Mouse (Mus musculus) ES-Bruce4 (cell line): Measurements from ENCODE around the gene Sh3tc1. TPM values are rescaled to one million over a fixed set of nuclear protein-coding genes. Genes with fewer than 3 reads are reported as not detected.

ENCODE experiments used
- H3K27ac ChIP-seq: 2 replicates; pipeline ENCODE4 v1.5.1; 2012; ENCODE audit warnings: low read length, inconsistent platforms; ENCODE audit not compliant: insufficient read depth
- H3K27me3 ChIP-seq: 2 replicates; pipeline ENCODE4 v1.6.1; 2012; ENCODE audit warnings: mild to moderate bottlenecking, low read length, inconsistent platforms; ENCODE audit not compliant: control insufficient read depth, poor library complexity, insufficient read depth, severe bottlenecking
- H3K36me3 ChIP-seq: 2 replicates; pipeline ENCODE4 v1.6.1; 2012; ENCODE audit warnings: inconsistent platforms, mild to moderate bottlenecking, low read length, moderate library complexity; ENCODE audit not compliant: control insufficient read depth, poor library complexity, insufficient read depth, severe bottlenecking
- H3K4me1 ChIP-seq: one replicate; pipeline ENCODE4 v1.8.1; 2011; ENCODE audit warnings: low read length; ENCODE audit not compliant: control insufficient read depth, insufficient read depth
- H3K4me3 ChIP-seq: 2 replicates; pipeline ENCODE4 v1.5.1; 2011; ENCODE audit warnings: low read depth, mild to moderate bottlenecking, low read length
- H3K9ac ChIP-seq: 2 replicates; pipeline ENCODE4 v1.6.1; 2012; ENCODE audit warnings: low read depth, mild to moderate bottlenecking, inconsistent platforms; ENCODE audit not compliant: poor library complexity, severe bottlenecking
- H3K9me3 ChIP-seq: replicated peaks from 2 replicates; pipeline ENCODE4 v1.6.1; 2012; ENCODE audit warnings: mild to moderate bottlenecking, low read length, inconsistent platforms; ENCODE audit not compliant: control insufficient read depth, poor library complexity, insufficient read depth, severe bottlenecking
- CTCF ChIP-seq: IDR thresholded peaks from one replicate; pipeline ENCODE4 v1.8.1; 2011; ENCODE audit warnings: low read depth, low read length
- EP300 ChIP-seq: IDR thresholded peaks from 2 replicates; pipeline ENCODE4 v1.6.1; 2011; ENCODE audit warnings: low read depth, low read length; ENCODE audit not compliant: insufficient read depth
- POLR2A ChIP-seq: IDR thresholded peaks from one replicate; pipeline ENCODE4 v1.8.1; 2011; ENCODE audit warnings: low read length; ENCODE audit not compliant: insufficient read depth
- polyA plus RNA-seq: library from polyadenylated mRNA; stranded (reverse); fragments of >200 nt; gene quantifications from 2 replicates; pipeline ENCODE4 v1.2.4, GENCODE M21; 2011; ENCODE audit warnings: low read depth; ENCODE audit not compliant: missing spikeins, insufficient read depth, insufficient read length

The Sh3tc1 gene
- polyA plus RNA-seq, 1 experiment: 3.6 TPM

GRCm38 (mm10) chr5:35690485-35691165 is 49.2 kb downstream of the Sh3tc1 start:
- no peaks in the 10 kb centered on the region for H3K27me3 ChIP-seq
- H3K4me3 ChIP-seq: no peak overlapping the region
- no peak overlapping the region for H3K27ac ChIP-seq
- no peaks in the 10 kb centered on the region for H3K4me1 ChIP-seq
- H3K9ac ChIP-seq: no peak overlapping the region
- H3K36me3 ChIP-seq: no peaks in the 10 kb centered on the region
- TF ChIP-seq EP300: no peak
- TF ChIP-seq CTCF: no peak
- no peak for TF ChIP-seq POLR2A
- no peaks in the 10 kb centered on the region for H3K9me3 ChIP-seq

GRCm38 (mm10) chr5:35689374-35689773 is 50.4 kb downstream of the Sh3tc1 start:
- Histone ChIP-seq H3K4me3 (no peak overlapping the region), H3K27me3 (no peaks in the 10 kb centered on the region), H3K4me1 (no peaks in the 10 kb centered on the region), H3K36me3 (no peaks in the 10 kb centered on the region), H3K9ac (no peak overlapping the region), H3K27ac (no peak overlapping the region), H3K9me3 (no peaks in the 10 kb centered on the region)
- TF ChIP-seq EP300 (no peak), CTCF (no peak), POLR2A (no peak)

GRCm38 (mm10) chr5:35688851-35689250 is 50.9 kb downstream of the Sh3tc1 start:
- H3K4me1 ChIP-seq: no peaks in the 10 kb centered on the region

GRCm38 (mm10) chr5:35687098-35687497 is 52.7 kb downstream of the Sh3tc1 start:
- Histone ChIP-seq H3K27me3 (no peaks in the 10 kb centered on the region), H3K27ac (no peak overlapping the region), H3K36me3 (no peaks in the 10 kb centered on the region), H3K9me3 (no peaks in the 10 kb centered on the region), H3K4me1 (no peaks in the 10 kb centered on the region), H3K4me3 (no peak overlapping the region), H3K9ac (no peak overlapping the region)
- no peak for TF ChIP-seq POLR2A
- no peak for TF ChIP-seq CTCF
- TF ChIP-seq EP300: no peak

More at GRCm38 (mm10) chr5:35688851-35689250, 50.9 kb downstream of the Sh3tc1 start:
- H3K36me3 ChIP-seq: no peaks in the 10 kb centered on the region
- TF ChIP-seq POLR2A (no peak), EP300 (no peak), CTCF (no peak)
- H3K27ac ChIP-seq: no peak overlapping the region
- no peak overlapping the region for H3K4me3 ChIP-seq
- H3K27me3 ChIP-seq: no peaks in the 10 kb centered on the region
- H3K9me3 ChIP-seq: no peaks in the 10 kb centered on the region
- no peak overlapping the region for H3K9ac ChIP-seq

GRCm38 (mm10) chr5:35686336-35686735 is 53.5 kb downstream of the Sh3tc1 start:
- no peaks in the 10 kb centered on the region for H3K9me3 ChIP-seq
- H3K4me1 ChIP-seq: no peaks in the 10 kb centered on the region
- H3K9ac ChIP-seq: no peak overlapping the region
- H3K27me3 ChIP-seq: no peaks in the 10 kb centered on the region
- TF ChIP-seq POLR2A: no peak
- no peak for TF ChIP-seq CTCF
- TF ChIP-seq EP300: no peak
- H3K27ac ChIP-seq: no peak overlapping the region
- H3K4me3 ChIP-seq: no peak overlapping the region
- H3K36me3 ChIP-seq: no peaks in the 10 kb centered on the region

GRCm38 (mm10) chr5:35685079-35685478 is 54.7 kb downstream of the Sh3tc1 start:
- Histone ChIP-seq H3K4me1 (no peaks in the 10 kb centered on the region), H3K4me3 (no peak overlapping the region), H3K9me3 (no peaks in the 10 kb centered on the region), H3K27ac (no peak overlapping the region), H3K27me3 (no peaks in the 10 kb centered on the region), H3K9ac (no peak overlapping the region), H3K36me3 (no peaks in the 10 kb centered on the region)
- TF ChIP-seq CTCF (no peak), POLR2A (no peak), EP300 (no peak)
